Mouse (Mus musculus) heart, adult 2 months (tissue): Measurements from ENCODE around the gene Efcab12.

Source experiments
- CTCF ChIP-seq: fragments of 200-600 bp; IDR thresholded peaks from 2 replicates; pipeline ENCODE4 v1.8.1; 2022; ENCODE audit warnings: antibody characterized with exemption, mild to moderate bottlenecking, moderate library complexity
- POLR2A ChIP-seq: fragments of 200-500 bp; IDR thresholded peaks from 2 replicates; pipeline ENCODE4 v1.6.1; 2011; ENCODE audit warnings: mild to moderate bottlenecking, low read depth, low read length, control low read depth; ENCODE audit not compliant: insufficient read depth

DNA sequence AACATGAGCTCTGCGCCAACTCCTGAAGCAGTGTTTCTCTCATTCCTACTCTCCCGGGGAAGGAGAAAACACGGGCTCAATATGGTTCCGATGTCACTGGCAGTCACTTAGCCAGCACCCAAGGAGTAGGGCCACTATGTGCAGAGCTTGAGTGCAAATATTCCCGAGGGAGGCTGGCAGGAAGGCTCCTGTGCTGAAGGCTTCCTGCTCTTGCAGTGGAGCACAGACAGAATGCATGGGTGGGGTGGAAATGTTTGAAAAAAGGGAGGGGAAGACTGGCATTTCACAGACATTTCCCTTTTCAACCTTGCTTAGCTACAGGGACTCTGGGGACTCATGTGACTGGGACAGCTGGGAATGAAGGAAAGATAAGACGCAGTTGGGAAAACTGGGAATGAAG is 40.5 kb upstream of the Efcab12 start:
- TF ChIP-seq POLR2A (no peak), CTCF (no peak)
